Mouse (Mus musculus): ENCODE results near the gene Ppp2r3c.
"Not testable (repeated sequence)": the region's sequence is repeated elsewhere in the genome, so short reads cannot be mapped to it uniquely, and the experiment has no call there.

Ppp2r3c gene

GRCm38 (mm10) chr12:55302485-55303441 is at the start of gene Ppp2r3c:
Ppp2r3c (minus strand) TSS chr12:55302998.
- DNase-seq = peak; percentile 93

GRCm38 (mm10) chr12:55344583-55344982 is 41.8 kb upstream of the Ppp2r3c start:
- DNase-seq = peak; percentile 4

- DNase-seq = no peak
Observed at GRCm38 (mm10) chr12:55343998-55344397, 41.2 kb upstream of the Ppp2r3c start.

- not testable (repeated sequence) for DNase-seq
Observed at GRCm38 (mm10) chr12:55343045-55343444, 40.2 kb upstream of the Ppp2r3c start.

GRCm38 (mm10) chr12:55338490-55338889 is 35.7 kb upstream of the Ppp2r3c start:
- not testable (repeated sequence) for DNase-seq

GRCm38 (mm10) chr12:55333662-55334061 is 30.9 kb upstream of the Ppp2r3c start:
- no peak for DNase-seq

GRCm38 (mm10) chr12:55329351-55329750 is 26.6 kb upstream of the Ppp2r3c start:
- no peak for DNase-seq

GRCm38 (mm10) chr12:55328784-55329183 is 26.0 kb upstream of the Ppp2r3c start:
- no peak for DNase-seq

GRCm38 (mm10) chr12:55325702-55326101 is 22.9 kb upstream of the Ppp2r3c start:
- no peak for DNase-seq

- no peak for DNase-seq
Observed at GRCm38 (mm10) chr12:55321642-55322291, 19.0 kb upstream of the Ppp2r3c start.

- peak; percentile 74 for DNase-seq
Observed at GRCm38 (mm10) chr12:55315192-55315591, 12.4 kb upstream of the Ppp2r3c start.

GRCm38 (mm10) chr12:55313901-55314300 is 11.1 kb upstream of the Ppp2r3c start:
- no peak for DNase-seq

- no peak for DNase-seq
Observed at GRCm38 (mm10) chr12:55311841-55312240, 9.0 kb upstream of the Ppp2r3c start.

- DNase-seq = no peak
Observed at GRCm38 (mm10) chr12:55309501-55309900, 6.7 kb upstream of the Ppp2r3c start.

- no peak for DNase-seq
Observed at GRCm38 (mm10) chr12:55308731-55309130, 5.9 kb upstream of the Ppp2r3c start.

GRCm38 (mm10) chr12:55307566-55307965 is 4.8 kb upstream of the Ppp2r3c start:
- no peak for DNase-seq

- no peak for DNase-seq
Observed at GRCm38 (mm10) chr12:55306371-55306770, 3.6 kb upstream of the Ppp2r3c start.

GRCm38 (mm10) chr12:55301472-55302300 is 1.1 kb downstream of the Ppp2r3c start:
- DNase-seq = no peak

- DNase-seq = no peak
Observed at GRCm38 (mm10) chr12:55300820-55301351, 1.9 kb downstream of the Ppp2r3c start.

GRCm38 (mm10) chr12:55299336-55299735 is 3.5 kb downstream of the Ppp2r3c start, which contains the start of gene 1110008L16Rik:
1110008L16Rik (plus strand) TSS chr12:55299577.
- peak; percentile 20 for DNase-seq

- peak; percentile 31 for DNase-seq
Observed at GRCm38 (mm10) chr12:55298112-55298511, 4.7 kb downstream of the Ppp2r3c start.

- DNase-seq = not testable (repeated sequence)
Observed at GRCm38 (mm10) chr12:55277583-55277982, 25.2 kb downstream of the Ppp2r3c start.

GRCm38 (mm10) chr12:55272243-55272642 is 30.6 kb downstream of the Ppp2r3c start:
- DNase-seq = no peak

Measured in layer of hippocampus, adult 9-11 months (tissue).